Mouse (Mus musculus) stomach, embryonic 14.5 days (tissue): Measurements from ENCODE around the gene Kmt2c. TPM values are rescaled to one million over a fixed set of nuclear protein-coding genes. Genes with fewer than 3 reads are reported as not detected.
A peak's percentile ranks its signal among the peaks of the same experiment; 100 is the strongest.

Source experiments
- ATAC-seq: fragments of 200-750 bp; cut with Nextera tagmentation; 2 replicates; pipeline ENCODE4 v1.8.0; 2017; ENCODE audit warnings: low read depth, moderate TSS enrichment; ENCODE audit not compliant: insufficient number of reproducible peaks, insufficient read depth, low FRiP score
- H3K27ac ChIP-seq: fragments of 300-500 bp; sonication (generic); 2 replicates; pipeline ENCODE4 v1.5.1; 2014; ENCODE audit warnings: mild to moderate bottlenecking, low read length, moderate library complexity, mixed read lengths
- H3K27me3 ChIP-seq: fragments of 300-500 bp; sonication (generic); 2 replicates; pipeline ENCODE4 v1.6.1; 2014; ENCODE audit warnings: low read length, control low read depth, mixed read lengths; ENCODE audit not compliant: control insufficient read depth, insufficient read depth
- H3K36me3 ChIP-seq: fragments of 300-500 bp; sonication (generic); 2 replicates; pipeline ENCODE4 v1.6.1; 2014; ENCODE audit warnings: mild to moderate bottlenecking, control low read depth, low read length, moderate library complexity, mixed read lengths; ENCODE audit not compliant: control insufficient read depth, insufficient read depth
- H3K4me1 ChIP-seq: fragments of 300-500 bp; sonication (generic); 2 replicates; pipeline ENCODE4 v1.6.1; 2014; ENCODE audit warnings: low read length, control low read depth, mixed read lengths; ENCODE audit not compliant: control insufficient read depth, insufficient read depth
- H3K4me2 ChIP-seq: fragments of 300-500 bp; sonication (generic); replicated peaks from 2 replicates; pipeline ENCODE4 v1.6.1; 2014; ENCODE audit warnings: low read depth, low read length, control low read depth
- H3K4me3 ChIP-seq: fragments of 300-500 bp; sonication (generic); 2 replicates; pipeline ENCODE4 v1.5.1; 2014; ENCODE audit warnings: low read depth, low read length, control low read depth
- H3K9ac ChIP-seq: fragments of 300-500 bp; sonication (generic); replicated peaks from 2 replicates; pipeline ENCODE4 v1.6.1; 2014; ENCODE audit warnings: low read depth, mild to moderate bottlenecking, control low read depth, low read length, moderate library complexity, mixed read lengths
- H3K9me3 ChIP-seq: fragments of 300-500 bp; sonication (generic); 2 replicates; pipeline ENCODE4 v1.6.1; 2016; ENCODE audit warnings: low read depth, low read length, control low read depth; ENCODE audit not compliant: control insufficient read depth
- WGBS: fragments of 180-500 bp; shearing (Covaris S2); extraction: QIAGEN DNeasy Blood & Tissue Kit; methylation state at CpG from one replicate; pipeline ENCODE4 v1.1.7; 2014; 5-methylcytosine and 5-hydroxymethylcytosine counted together
- polyA plus RNA-seq: library from polyadenylated mRNA; unstranded; fragments of >200 nt; fragmentation: Nextera tagmentation; extraction: Ambion mirVana; gene quantifications from 2 replicates; pipeline ENCODE4 v1.2.1, GENCODE M21; 2014

Kmt2c gene
- 25.7 and 28.8 TPM in 2 replicates for polyA plus RNA-seq

DNA sequence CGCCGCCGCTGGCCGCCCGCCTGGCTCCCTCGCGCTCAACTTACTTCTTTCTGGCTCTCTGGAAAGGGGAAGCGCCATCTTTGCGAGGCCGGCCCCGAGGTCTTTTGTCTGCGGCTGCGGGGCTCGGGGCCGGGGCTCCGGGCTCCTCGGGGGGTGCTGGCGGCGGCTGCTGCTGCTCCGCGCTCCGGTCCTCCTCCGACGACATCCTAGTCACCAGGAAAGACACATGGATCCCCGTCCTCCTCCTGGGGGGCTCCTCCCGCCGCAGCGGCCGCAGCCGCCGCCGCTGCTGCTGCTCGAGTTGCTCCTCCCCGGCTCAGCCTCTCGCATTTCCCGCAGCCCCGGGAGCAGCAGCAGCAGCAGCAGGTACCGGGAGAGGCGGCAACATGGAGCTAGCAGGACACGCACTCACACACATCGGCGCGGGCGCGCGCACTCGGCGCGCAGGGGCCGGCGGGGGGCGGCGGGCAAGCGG is at the start of gene Kmt2c:
TSS of gene Kmt2c (minus strand) at position 438 of the 475 bp plus-strand sequence.
- Histone ChIP-seq H3K4me3 (peak within 1 kb of the TSS; percentile 93), H3K4me2 (peak within 1 kb of the TSS; percentile 66), H3K27me3 (no peaks in the 10 kb centered on the region), H3K9ac (peak within 1 kb of the TSS; percentile 95), H3K9me3 (no peaks in the 10 kb centered on the region), H3K27ac (peak within 1 kb of the TSS; percentile 99), H3K36me3 (no peaks in the 10 kb centered on the region), H3K4me1 (peaks cover 6% of the 10 kb centered on the region; the same call in 1 of the 2 replicates)
- ATAC-seq, result no peak
- under 1% methylated on average over 45 of the region's 54 CpGs for WGBS

- Histone ChIP-seq H3K36me3 (no peaks in the 10 kb centered on the region), H3K9ac (no peak overlapping the region), H3K9me3 (no peaks in the 10 kb centered on the region), H3K4me1 (no peaks in the 10 kb centered on the region), H3K27ac (no peak overlapping the region), H3K4me3 (no peak overlapping the region), H3K27me3 (no peaks in the 10 kb centered on the region), H3K4me2 (no peak overlapping the region)
- WGBS, result 93% methylated on average over 2 of the region's 2 CpGs
- ATAC-seq, result no peak
These were observed 48.3 kb upstream of the Kmt2c start for GRCm38 (mm10) chr5:25546912-25547311.

DNA sequence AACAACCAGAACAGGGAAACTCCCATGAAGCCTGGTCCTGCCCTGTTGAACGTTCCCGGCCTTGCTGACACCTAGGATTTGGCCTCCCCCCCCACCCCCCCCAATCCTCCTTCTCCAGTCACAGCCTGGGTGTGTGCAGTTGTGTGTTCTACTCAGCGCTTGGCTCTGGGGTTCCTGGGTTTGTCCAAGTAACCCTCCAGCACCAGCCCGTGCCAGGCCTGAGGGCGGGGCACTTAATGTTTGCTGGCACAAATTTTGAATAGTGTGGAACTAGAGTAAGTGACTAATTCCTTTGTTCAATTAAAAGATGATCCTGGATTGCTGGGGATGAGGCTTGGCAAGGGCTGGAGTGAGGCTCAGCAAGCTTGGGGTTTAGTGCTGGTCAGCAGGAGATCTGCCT is 46.0 kb upstream of the Kmt2c start:
- ATAC-seq, result no peak
- Histone ChIP-seq H3K4me1 (no peaks in the 10 kb centered on the region), H3K4me2 (no peak overlapping the region), H3K27ac (no peak overlapping the region), H3K36me3 (no peaks in the 10 kb centered on the region), H3K9ac (no peak overlapping the region), H3K9me3 (no peaks in the 10 kb centered on the region), H3K4me3 (no peak overlapping the region), H3K27me3 (no peaks in the 10 kb centered on the region)
- 80% methylated on average over 5 of the region's 5 CpGs for WGBS

GRCm38 (mm10) chr5:25544061-25544460 is 45.5 kb upstream of the Kmt2c start:
- no peak overlapping the region for H3K4me3 ChIP-seq
- WGBS, result 91% methylated on average over 3 of the region's 3 CpGs
- no peaks in the 10 kb centered on the region for H3K27me3 ChIP-seq
- no peaks in the 10 kb centered on the region for H3K4me1 ChIP-seq
- no peak overlapping the region for H3K9ac ChIP-seq
- no peaks in the 10 kb centered on the region for H3K9me3 ChIP-seq
- no peak for ATAC-seq
- no peak overlapping the region for H3K27ac ChIP-seq
- no peak overlapping the region for H3K4me2 ChIP-seq
- H3K36me3 ChIP-seq, result no peaks in the 10 kb centered on the region

- Histone ChIP-seq H3K9me3 (no peaks in the 10 kb centered on the region; the same call in 1 of the 2 replicates), H3K27me3 (no peaks in the 10 kb centered on the region), H3K27ac (no peak overlapping the region), H3K4me1 (no peaks in the 10 kb centered on the region), H3K4me2 (no peak overlapping the region), H3K4me3 (no peak overlapping the region), H3K9ac (no peak overlapping the region), H3K36me3 (no peaks in the 10 kb centered on the region)
- 65% methylated on average over 2 of the region's 2 CpGs for WGBS
- no peak for ATAC-seq
These were observed 43.1 kb upstream of the Kmt2c start for GRCm38 (mm10) chr5:25541661-25542060.

DNA sequence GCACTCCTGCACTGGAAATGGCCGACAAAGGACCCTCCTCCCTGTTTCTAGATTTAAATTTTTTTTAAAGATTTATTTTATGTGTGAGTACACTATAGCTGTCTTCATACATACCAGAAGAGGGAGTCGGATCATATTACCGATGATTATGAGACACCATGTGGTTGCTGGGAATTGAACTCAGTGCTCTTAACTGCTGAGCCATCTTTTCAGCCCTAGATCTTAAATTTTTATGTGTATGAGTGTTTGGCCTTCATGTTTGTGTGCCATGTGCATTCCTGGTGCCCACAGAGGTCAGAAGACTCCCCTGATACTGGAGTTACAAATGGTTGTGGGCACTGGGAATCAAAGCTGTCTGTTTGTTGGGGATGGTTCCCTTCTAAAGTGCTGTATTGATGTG is 42.3 kb upstream of the Kmt2c start:
- H3K9me3 ChIP-seq, result no peaks in the 10 kb centered on the region; the same call in 1 of the 2 replicates
- no peak overlapping the region for H3K27ac ChIP-seq
- no peaks in the 10 kb centered on the region for H3K36me3 ChIP-seq
- H3K27me3 ChIP-seq, result no peaks in the 10 kb centered on the region
- no peak overlapping the region for H3K4me2 ChIP-seq
- 81% methylated on average over 3 of the region's 3 CpGs for WGBS
- no peaks in the 10 kb centered on the region for H3K4me1 ChIP-seq
- no peak for ATAC-seq
- H3K9ac ChIP-seq, result no peak overlapping the region
- H3K4me3 ChIP-seq, result no peak overlapping the region

- H3K27ac ChIP-seq, result no peak overlapping the region
- ATAC-seq, result no peak
These were observed 41.8 kb upstream of the Kmt2c start for GRCm38 (mm10) chr5:25540412-25540811.

GRCm38 (mm10) chr5:25536921-25537409 is 38.4 kb upstream of the Kmt2c start:
- ATAC-seq, result peak; percentile 24; the same call in 1 of the 2 replicates
- H3K4me1 ChIP-seq, result no peaks in the 10 kb centered on the region
- WGBS, result 37% methylated on average over 6 of the region's 6 CpGs
- no peak overlapping the region for H3K4me2 ChIP-seq
- no peaks in the 10 kb centered on the region; the same call in 1 of the 2 replicates for H3K9me3 ChIP-seq
- no peak overlapping the region for H3K27ac ChIP-seq
- no peaks in the 10 kb centered on the region for H3K36me3 ChIP-seq
- H3K9ac ChIP-seq, result no peak overlapping the region
- H3K4me3 ChIP-seq, result no peak overlapping the region
- no peaks in the 10 kb centered on the region for H3K27me3 ChIP-seq

More at GRCm38 (mm10) chr5:25540412-25540811, 41.8 kb upstream of the Kmt2c start:
- H3K36me3 ChIP-seq, result no peaks in the 10 kb centered on the region
- no peaks in the 10 kb centered on the region; the same call in 1 of the 2 replicates for H3K9me3 ChIP-seq
- no peak overlapping the region for H3K4me2 ChIP-seq
- H3K9ac ChIP-seq, result no peak overlapping the region
- H3K27me3 ChIP-seq, result no peaks in the 10 kb centered on the region
- H3K4me3 ChIP-seq, result no peak overlapping the region
- H3K4me1 ChIP-seq, result no peaks in the 10 kb centered on the region

DNA sequence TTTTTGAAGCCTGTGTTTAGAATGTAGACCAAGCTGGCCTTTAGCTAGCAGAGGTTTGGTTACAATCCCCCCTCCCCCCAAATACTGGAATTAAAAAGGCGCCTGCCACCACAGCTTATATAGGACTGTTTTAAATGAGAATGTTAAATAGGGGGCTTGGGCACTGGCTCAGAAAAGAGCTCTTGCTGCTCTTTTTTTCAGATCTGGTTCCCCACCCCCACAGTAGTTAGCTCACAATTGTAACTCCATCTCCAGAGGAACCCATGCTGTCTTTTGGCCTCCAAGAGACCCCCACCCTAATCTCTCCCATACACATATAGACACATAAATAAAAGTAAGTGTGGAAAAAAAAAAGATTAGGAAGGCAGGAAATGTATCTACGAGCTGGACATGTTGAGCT is 37.9 kb upstream of the Kmt2c start:
- H3K27ac ChIP-seq, result no peak overlapping the region
- 56% methylated on average over 2 of the region's 2 CpGs for WGBS
- no peaks in the 10 kb centered on the region for H3K27me3 ChIP-seq
- no peaks in the 10 kb centered on the region for H3K36me3 ChIP-seq
- no peak overlapping the region for H3K4me2 ChIP-seq
- H3K9ac ChIP-seq, result no peak overlapping the region
- H3K4me3 ChIP-seq, result no peak overlapping the region
- no peak for ATAC-seq
- no peaks in the 10 kb centered on the region for H3K4me1 ChIP-seq
- no peaks in the 10 kb centered on the region; the same call in 1 of the 2 replicates for H3K9me3 ChIP-seq
